Mouse (Mus musculus): Measurements from ENCODE around the gene Padi2. TPM values are rescaled to one million over a fixed set of nuclear protein-coding genes. Genes with fewer than 3 reads are reported as not detected.

Padi2 gene
- polyA plus RNA-seq, 1 experiment = not detected

DNA sequence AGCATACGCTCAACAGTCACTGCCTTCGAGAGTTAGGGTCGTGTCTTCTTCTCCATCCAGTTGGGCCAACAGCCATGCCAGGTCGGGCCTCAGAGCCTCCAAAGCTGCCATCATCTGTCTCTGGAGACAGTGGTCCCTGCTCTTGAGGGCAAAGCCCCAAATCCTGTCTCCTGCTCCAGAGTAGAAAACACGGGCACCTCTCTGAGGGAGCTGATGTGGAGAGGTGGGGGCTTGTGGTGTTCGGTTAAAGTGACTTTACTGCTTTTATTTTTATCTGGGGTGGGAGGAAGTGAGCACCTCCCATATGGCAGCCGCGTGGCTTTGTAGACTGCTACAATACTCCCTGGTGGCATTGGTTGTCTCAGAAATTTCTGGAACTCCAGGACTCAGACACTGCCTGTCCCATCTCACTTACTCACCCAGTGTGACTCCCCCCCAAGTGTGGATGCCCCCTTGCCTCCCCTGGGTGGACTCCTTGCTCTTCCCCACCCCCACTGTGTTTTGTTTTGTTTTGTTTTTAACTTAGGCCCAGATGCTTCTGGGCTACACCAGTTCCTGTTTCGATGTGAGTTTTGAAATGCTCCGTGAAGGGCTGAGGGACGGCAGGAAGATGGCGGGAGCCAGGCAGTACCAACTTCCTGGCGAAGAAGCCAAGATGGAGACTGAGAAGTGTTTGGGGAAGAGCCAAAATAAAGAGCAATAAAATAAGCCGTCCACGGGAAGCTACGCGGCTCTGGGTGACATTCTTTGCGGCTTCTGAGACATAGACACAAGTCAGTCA is 45.9 kb downstream of the Padi2 start:
- H3K4me1 ChIP-seq (ENCODE audit: control insufficient read depth, insufficient read depth, low read length) = no peaks in the 10 kb centered on the region
- no peak for TF ChIP-seq CTCF (IDR thresholded peaks at IDR 0.05; ENCODE audit: borderline replicate concordance, insufficient read depth, low read length)
- no peak for TF ChIP-seq POLR2A (IDR thresholded peaks at IDR 0.05; ENCODE audit: low read depth, low read length)
- H3K4me3 ChIP-seq (ENCODE audit: insufficient read depth, low read length) = no peak overlapping the region
- no peak overlapping the region for H3K27ac ChIP-seq (ENCODE audit: insufficient read depth, low read length)

DNA sequence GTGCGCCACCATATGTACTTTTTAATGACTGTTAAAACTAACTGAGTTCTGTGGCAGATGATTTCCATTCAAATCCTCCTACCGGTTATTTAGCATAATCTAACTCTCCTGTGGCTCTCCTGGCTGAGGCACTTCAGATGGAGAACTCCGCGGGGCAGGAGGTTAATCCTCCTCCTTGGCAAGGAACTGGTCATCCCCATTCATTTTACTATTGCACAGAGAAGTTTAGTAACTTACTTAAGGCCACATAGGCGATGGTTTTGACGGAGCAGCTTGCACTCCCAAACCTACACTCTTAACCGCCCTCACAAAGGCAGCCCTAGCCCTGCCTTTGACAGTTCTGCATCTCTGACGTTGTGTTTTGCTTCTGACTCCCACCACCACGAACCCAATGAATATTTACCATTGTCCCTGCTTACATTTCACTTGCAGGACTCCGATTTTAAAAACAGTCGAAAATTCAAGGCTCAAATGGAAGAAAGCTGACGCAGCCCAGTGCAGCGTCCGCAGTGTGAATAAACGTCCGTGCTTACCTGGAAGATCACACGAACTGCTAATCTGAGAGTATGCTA is 51.1 kb downstream of the Padi2 start:
- Histone ChIP-seq H3K4me1 (ENCODE audit: control insufficient read depth, insufficient read depth, low read length) (no peaks in the 10 kb centered on the region), H3K4me3 (ENCODE audit: insufficient read depth, low read length) (peak overlapping the region; percentile 32), H3K27ac (ENCODE audit: insufficient read depth, low read length) (no peak overlapping the region)
- TF ChIP-seq CTCF (IDR thresholded peaks at IDR 0.05; ENCODE audit: borderline replicate concordance, insufficient read depth, low read length) (no peak), POLR2A (IDR thresholded peaks at IDR 0.05; ENCODE audit: low read depth, low read length) (no peak)

DNA sequence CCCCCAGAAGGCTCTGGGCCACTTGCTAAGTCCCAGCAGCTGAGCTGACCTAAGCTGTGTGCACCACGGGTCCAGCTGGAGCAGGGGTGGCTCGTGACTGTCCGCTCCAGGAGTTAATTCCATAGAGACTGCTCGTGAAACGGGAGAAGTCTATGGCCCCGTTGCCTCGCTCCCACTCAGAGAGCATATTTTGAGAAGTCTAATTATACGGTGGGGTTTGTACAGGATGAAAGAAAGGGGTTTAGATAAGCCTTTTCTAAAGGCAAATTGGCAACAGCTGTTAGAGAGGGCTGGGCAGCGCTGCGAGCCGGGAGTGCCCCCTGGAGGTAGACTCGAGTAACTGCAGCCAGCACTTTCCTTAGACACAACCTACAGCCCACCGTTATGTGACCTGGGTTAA is 51.6 kb downstream of the Padi2 start:
- Histone ChIP-seq H3K27ac (ENCODE audit: insufficient read depth, low read length) (no peak overlapping the region), H3K4me3 (ENCODE audit: insufficient read depth, low read length) (peak overlapping the region; percentile 32), H3K4me1 (ENCODE audit: control insufficient read depth, insufficient read depth, low read length) (no peaks in the 10 kb centered on the region)
- no peak for TF ChIP-seq POLR2A (IDR thresholded peaks at IDR 0.05; ENCODE audit: low read depth, low read length)
- TF ChIP-seq CTCF (IDR thresholded peaks at IDR 0.05; ENCODE audit: borderline replicate concordance, insufficient read depth, low read length) = peak; percentile 82

DNA sequence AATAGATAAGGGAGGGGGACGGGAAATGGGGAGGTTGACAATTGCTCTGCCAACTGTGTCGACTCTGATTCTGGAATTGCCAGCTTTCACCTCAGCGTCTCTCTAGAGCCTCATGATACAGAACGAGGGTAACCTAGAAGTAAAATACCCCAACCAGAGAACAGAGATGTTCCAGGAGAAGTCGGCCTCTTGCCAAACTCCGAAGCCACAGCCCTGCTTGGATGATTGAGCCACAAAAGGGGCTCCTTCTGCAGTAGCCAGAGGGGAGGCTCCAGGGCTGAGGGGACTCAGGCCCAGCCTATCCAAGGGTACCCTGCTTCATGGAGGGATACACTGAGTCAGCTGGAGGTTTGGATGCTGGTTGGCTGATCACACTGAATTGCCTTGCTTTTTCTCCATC is 52.2 kb downstream of the Padi2 start:
- no peak for TF ChIP-seq POLR2A (IDR thresholded peaks at IDR 0.05; ENCODE audit: low read depth, low read length)
- no peak for TF ChIP-seq CTCF (IDR thresholded peaks at IDR 0.05; ENCODE audit: borderline replicate concordance, insufficient read depth, low read length)
- H3K4me1 ChIP-seq (ENCODE audit: control insufficient read depth, insufficient read depth, low read length) = no peaks in the 10 kb centered on the region
- no peak overlapping the region for H3K27ac ChIP-seq (ENCODE audit: insufficient read depth, low read length)
- H3K4me3 ChIP-seq (ENCODE audit: insufficient read depth, low read length) = no peak overlapping the region

DNA sequence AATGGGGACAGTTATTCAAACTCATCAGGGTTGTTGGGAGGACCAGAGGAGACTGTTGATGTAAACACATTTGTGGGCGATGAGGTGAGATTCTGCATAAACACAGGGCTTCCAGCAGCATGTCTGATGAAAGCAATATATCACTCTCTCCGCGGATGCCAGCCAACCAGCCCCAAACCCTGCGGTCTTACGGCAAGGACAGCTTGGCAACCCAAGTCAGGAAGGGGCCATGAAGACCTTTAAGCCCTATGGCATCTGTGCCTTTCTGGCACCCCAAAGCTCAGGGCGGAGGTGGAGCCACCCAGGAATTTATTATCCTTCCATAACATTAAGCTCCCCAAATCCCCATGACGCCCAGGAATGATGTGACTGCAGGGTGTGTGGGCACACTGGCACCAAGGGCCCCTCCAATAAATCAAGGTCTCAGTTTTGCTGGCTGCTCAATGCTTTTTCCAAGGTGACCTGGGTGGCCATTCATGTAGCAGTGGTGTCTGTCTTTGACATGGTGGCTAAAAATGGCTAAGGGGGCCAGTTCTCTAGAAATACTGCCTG is 53.1 kb downstream of the Padi2 start:
- no peak overlapping the region for H3K27ac ChIP-seq (ENCODE audit: insufficient read depth, low read length)
- 0 out of 2 replicates have a peak, but pooled peaks cover 3% of the 10 kb centered on the region for H3K4me1 ChIP-seq (ENCODE audit: control insufficient read depth, insufficient read depth, low read length)
- no peak overlapping the region for H3K4me3 ChIP-seq (ENCODE audit: insufficient read depth, low read length)
- TF ChIP-seq POLR2A (IDR thresholded peaks at IDR 0.05; ENCODE audit: low read depth, low read length) (no peak), CTCF (IDR thresholded peaks at IDR 0.05; ENCODE audit: borderline replicate concordance, insufficient read depth, low read length) (no peak)

DNA sequence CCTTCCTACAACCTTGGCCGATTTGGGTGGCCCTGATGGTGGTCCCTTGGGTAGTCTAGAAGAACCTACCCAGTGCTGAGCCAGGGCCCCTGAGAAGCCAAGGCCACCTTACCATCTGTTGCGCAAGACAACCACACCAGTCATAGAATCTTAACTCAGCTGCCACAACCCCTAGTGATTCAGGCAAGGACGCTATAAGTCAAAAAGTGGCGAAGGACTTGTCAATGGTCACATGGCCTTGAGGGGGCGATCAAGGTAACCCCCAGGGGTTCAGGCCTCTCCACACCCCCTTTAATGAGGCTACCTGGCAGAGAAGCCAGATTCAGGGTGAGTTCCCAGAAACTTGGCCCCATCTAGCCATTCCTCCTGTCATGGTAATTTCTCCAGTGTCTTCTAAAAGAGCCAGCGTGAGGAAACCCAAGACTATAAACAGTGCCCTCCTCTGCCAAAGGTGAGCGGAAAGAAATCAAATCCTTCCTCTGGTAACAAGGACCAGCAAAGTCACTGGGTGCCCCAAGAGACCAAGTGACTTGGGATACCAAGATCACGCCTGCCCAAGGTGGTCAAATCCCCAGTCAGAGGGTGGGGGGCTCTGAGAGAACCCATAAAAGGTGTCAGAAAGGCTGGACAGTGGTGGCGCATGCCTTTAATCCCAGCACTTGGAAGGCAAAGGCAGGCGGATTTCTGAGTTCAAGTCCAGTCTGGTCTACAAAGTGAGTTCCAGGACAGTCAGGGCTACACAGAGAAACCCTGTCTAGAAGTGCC is 53.8 kb downstream of the Padi2 start:
- H3K27ac ChIP-seq (ENCODE audit: insufficient read depth, low read length) = no peak overlapping the region
- 0 out of 2 replicates have a peak, but pooled peaks cover 3% of the 10 kb centered on the region for H3K4me1 ChIP-seq (ENCODE audit: control insufficient read depth, insufficient read depth, low read length)
- no peak for TF ChIP-seq CTCF (IDR thresholded peaks at IDR 0.05; ENCODE audit: borderline replicate concordance, insufficient read depth, low read length)
- TF ChIP-seq POLR2A (IDR thresholded peaks at IDR 0.05; ENCODE audit: low read depth, low read length) = no peak
- H3K4me3 ChIP-seq (ENCODE audit: insufficient read depth, low read length) = no peak overlapping the region

DNA sequence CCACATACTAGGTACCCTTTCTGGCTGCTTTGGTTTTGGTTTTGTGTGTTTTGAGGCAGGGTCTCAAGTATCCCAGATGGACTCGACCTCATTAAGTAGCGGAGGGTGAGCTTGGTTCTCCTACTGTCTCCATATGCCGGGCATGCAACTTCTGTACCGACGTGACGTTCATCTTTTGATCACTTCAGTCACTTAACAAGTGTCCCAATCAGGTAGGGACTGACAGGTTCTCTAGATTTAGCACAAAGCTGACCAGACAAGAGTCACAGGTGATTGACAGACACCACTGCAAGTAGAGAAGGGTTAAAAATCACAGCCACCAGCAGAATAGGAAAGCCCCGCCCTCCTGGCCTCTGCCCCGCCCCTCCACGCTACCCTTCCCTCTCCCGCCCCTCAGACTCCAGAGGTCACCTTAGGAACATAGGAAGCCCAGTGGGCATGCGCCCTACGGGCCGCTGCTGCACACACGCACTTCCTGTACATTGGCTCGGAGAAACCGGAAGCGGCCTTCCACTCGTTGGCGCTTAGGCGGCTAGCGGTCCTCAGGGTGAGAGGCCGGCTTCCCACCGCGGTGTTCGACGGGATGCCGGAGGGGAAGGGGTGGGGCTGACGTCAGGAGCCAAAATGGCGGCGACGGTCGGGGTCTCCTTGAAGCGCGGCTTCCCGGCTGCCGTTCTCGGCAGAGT is 54.8 kb downstream of the Padi2 start, which contains the start of gene Sdhb:
Gene Sdhb, plus strand, starts transcription at position 423 of the 686 bp plus-strand sequence.
- H3K4me3 ChIP-seq (ENCODE audit: insufficient read depth, low read length) = peak within 1 kb of the TSS; percentile 99
- TF ChIP-seq CTCF (IDR thresholded peaks at IDR 0.05; ENCODE audit: borderline replicate concordance, insufficient read depth, low read length) (no peak), POLR2A (IDR thresholded peaks at IDR 0.05; ENCODE audit: low read depth, low read length) (peak; percentile 75)
- peak within 1 kb of the TSS; percentile 45 for H3K27ac ChIP-seq (ENCODE audit: insufficient read depth, low read length)
- H3K4me1 ChIP-seq (ENCODE audit: control insufficient read depth, insufficient read depth, low read length) = 0 out of 2 replicates have a peak, but pooled peaks cover 3% of the 10 kb centered on the region

DNA sequence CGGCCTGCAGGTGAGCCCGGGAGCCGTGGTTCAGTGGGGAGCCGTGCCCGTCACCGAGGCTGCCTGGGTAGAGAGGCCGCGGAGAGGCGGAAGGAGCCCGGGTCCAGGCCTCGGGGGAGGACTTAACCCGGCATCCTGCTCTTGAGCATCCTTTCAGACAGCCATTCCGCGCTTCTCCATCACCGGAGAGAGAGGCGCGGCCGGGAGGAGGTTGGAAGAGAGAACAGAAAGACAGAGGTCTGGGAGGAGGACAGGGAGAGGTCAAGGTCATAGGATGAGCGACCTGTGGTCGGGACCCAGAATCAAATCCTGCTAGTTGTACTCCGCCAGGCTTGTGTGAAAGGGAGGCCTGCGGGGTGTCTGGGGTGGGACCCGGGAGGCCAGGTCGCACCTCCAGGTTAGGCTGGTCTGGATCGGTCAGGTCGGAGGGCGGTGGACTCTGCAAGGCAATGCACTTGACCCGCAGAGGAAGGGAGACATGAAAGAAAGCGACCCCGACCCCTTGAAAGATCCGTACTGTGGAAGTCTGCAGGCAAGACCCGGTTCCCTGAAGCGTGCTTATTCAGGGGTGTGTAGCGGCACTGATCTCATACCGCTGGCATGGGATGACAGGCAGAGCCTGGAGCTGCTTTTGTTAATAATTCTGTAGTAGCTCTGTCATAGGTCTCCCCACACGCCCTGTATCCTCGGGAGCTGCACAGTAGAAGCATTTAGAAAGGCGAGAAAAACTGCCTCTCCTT is 55.5 kb downstream of the Padi2 start:
- Histone ChIP-seq H3K27ac (ENCODE audit: insufficient read depth, low read length) (peak overlapping the region; percentile 45), H3K4me3 (ENCODE audit: insufficient read depth, low read length) (peak overlapping the region; percentile 99), H3K4me1 (ENCODE audit: control insufficient read depth, insufficient read depth, low read length) (0 out of 2 replicates have a peak, but pooled peaks cover 3% of the 10 kb centered on the region)
- no peak for TF ChIP-seq CTCF (IDR thresholded peaks at IDR 0.05; ENCODE audit: borderline replicate concordance, insufficient read depth, low read length)
- TF ChIP-seq POLR2A (IDR thresholded peaks at IDR 0.05; ENCODE audit: low read depth, low read length) = no peak
